Mouse (Mus musculus): ENCODE data around the gene Rtkn2.
"Not testable (repeated sequence)": the region's sequence is repeated elsewhere in the genome, so short reads cannot be mapped to it uniquely, and the experiment has no call there.

Rtkn2 gene

GRCm38 (mm10) chr10:68078708-68079107 lies 99.3 kb downstream of the Rtkn2 start:
- DNase-seq (ENCODE audit: low read depth, low spot score) = no peak

- DNase-seq (ENCODE audit: low read depth, low spot score) = no peak
Observed at GRCm38 (mm10) chr10:68079910-68080670, 100.7 kb downstream of the Rtkn2 start.

GRCm38 (mm10) chr10:68081712-68082111 lies 102.3 kb downstream of the Rtkn2 start:
- no peak for DNase-seq (ENCODE audit: low read depth, low spot score)

- no peak for DNase-seq (ENCODE audit: low read depth, low spot score)
Observed at GRCm38 (mm10) chr10:68085574-68085973, 106.2 kb downstream of the Rtkn2 start.

GRCm38 (mm10) chr10:68086973-68087372 lies 107.6 kb downstream of the Rtkn2 start:
- no peak for DNase-seq (ENCODE audit: low read depth, low spot score)

GRCm38 (mm10) chr10:68087722-68088121 lies 108.4 kb downstream of the Rtkn2 start:
- DNase-seq (ENCODE audit: low read depth, low spot score) = no peak

- DNase-seq (ENCODE audit: low read depth, low spot score) = no peak
Observed at GRCm38 (mm10) chr10:68089435-68090196, 110.2 kb downstream of the Rtkn2 start.

- no peak for DNase-seq (ENCODE audit: low read depth, low spot score)
Observed at GRCm38 (mm10) chr10:68090197-68090535, 110.8 kb downstream of the Rtkn2 start.

GRCm38 (mm10) chr10:68090544-68090943 lies 111.2 kb downstream of the Rtkn2 start:
- no peak for DNase-seq (ENCODE audit: low read depth, low spot score)

- no peak for DNase-seq (ENCODE audit: low read depth, low spot score)
Observed at GRCm38 (mm10) chr10:68091011-68091410, 111.6 kb downstream of the Rtkn2 start.

- no peak for DNase-seq (ENCODE audit: low read depth, low spot score)
Observed at GRCm38 (mm10) chr10:68091840-68092239, 112.5 kb downstream of the Rtkn2 start.

- DNase-seq (ENCODE audit: low read depth, low spot score) = no peak
Observed at GRCm38 (mm10) chr10:68093496-68093895, 114.1 kb downstream of the Rtkn2 start.

GRCm38 (mm10) chr10:68095136-68095535 lies 115.8 kb downstream of the Rtkn2 start:
- no peak for DNase-seq (ENCODE audit: low read depth, low spot score)

GRCm38 (mm10) chr10:68096395-68096794 lies 117.0 kb downstream of the Rtkn2 start:
- no peak for DNase-seq (ENCODE audit: low read depth, low spot score)

- DNase-seq (ENCODE audit: low read depth, low spot score) = no peak
Observed at GRCm38 (mm10) chr10:68097821-68098675, 118.7 kb downstream of the Rtkn2 start.

GRCm38 (mm10) chr10:68099801-68100200 lies 120.4 kb downstream of the Rtkn2 start:
- DNase-seq (ENCODE audit: low read depth, low spot score) = not testable (repeated sequence)

- DNase-seq (ENCODE audit: low read depth, low spot score) = no peak
Observed at GRCm38 (mm10) chr10:68100506-68100905, 121.1 kb downstream of the Rtkn2 start.

GRCm38 (mm10) chr10:68101251-68101650 lies 121.9 kb downstream of the Rtkn2 start:
- no peak for DNase-seq (ENCODE audit: low read depth, low spot score)

GRCm38 (mm10) chr10:68102566-68102965 lies 123.2 kb downstream of the Rtkn2 start:
- DNase-seq (ENCODE audit: low read depth, low spot score) = no peak

- no peak for DNase-seq (ENCODE audit: low read depth, low spot score)
Observed at GRCm38 (mm10) chr10:68103078-68103855, 123.9 kb downstream of the Rtkn2 start.

GRCm38 (mm10) chr10:68103988-68104387 lies 124.6 kb downstream of the Rtkn2 start:
- DNase-seq (ENCODE audit: low read depth, low spot score) = no peak
